Mouse (Mus musculus): ENCODE measurements around the gene Ubqln4. TPM values are rescaled to one million over a fixed set of nuclear protein-coding genes. Genes with fewer than 3 reads are reported as not detected.

Gene Ubqln4
- total and polyA plus RNA-seq, 3 experiments = 43.6 to 171 (median 83.0) TPM

GRCm38 (mm10) chr3:88607065-88607757, 53.7 kb downstream of the Ubqln4 start:
- TF ChIP-seq NRF1 (IDR thresholded peaks at IDR 0.05; ENCODE audit: insufficient read depth, low read depth, low read length, poor library complexity, severe bottlenecking) (0 out of 2 replicates have a peak, but pooled peaks have one; percentile 19), ZNF384 (IDR thresholded peaks at IDR 0.05; ENCODE audit: low read depth, low read length) (0 out of 2 replicates have a peak, but pooled peaks have one; percentile 5), TBP (IDR thresholded peaks at IDR 0.05; ENCODE audit: low read depth, low read length) (peak; percentile 64), BHLHE40 (IDR thresholded peaks at IDR 0.05; ENCODE audit: borderline replicate concordance, low read depth, low read length) (peak; percentile 90), ETS1 (IDR thresholded peaks at IDR 0.05; ENCODE audit: low read depth, low read length) (peak; percentile 74), USF2 (IDR thresholded peaks at IDR 0.05; ENCODE audit: borderline replicate concordance in 1 of 2, insufficient read depth in 1 of 2, low read depth in 1 of 2, low read length in 2 of 2) (peak in 1 of 2 experiments; percentile 27; a peak in 2 of 4 replicates), RCOR1 (IDR thresholded peaks at IDR 0.05; ENCODE audit: low read depth, low read length) (peak; percentile 41; the same call in 1 of the 2 replicates), USF1 (IDR thresholded peaks at IDR 0.05; ENCODE audit: low read depth, low read length) (peak; percentile 92), CTCF (IDR thresholded peaks at IDR 0.05 in 2 of 3, conservative IDR thresholded peaks at IDR 0.05 in 1 of 3; ENCODE audit: control insufficient read depth in 1 of 3, insufficient read depth in 1 of 3, low read depth in 2 of 3, low read length in 3 of 3, poor library complexity in 1 of 3, severe bottlenecking in 1 of 3) (peak in 2 of 3 experiments; percentile 99 to 100; a peak in 5 of 6 replicates), NELFE (IDR thresholded peaks at IDR 0.05; ENCODE audit: low read depth, low read length) (peak; percentile 15; the same call in 1 of the 2 replicates), TAL1 (IDR thresholded peaks at IDR 0.05; ENCODE audit: low read length) (peak; percentile 10; the same call in 1 of the 2 replicates), ZMIZ1 (IDR thresholded peaks at IDR 0.05; ENCODE audit: low read depth, low read length) (peak; percentile 60; the same call in 1 of the 2 replicates), EP300 (IDR thresholded peaks at IDR 0.05; ENCODE audit: low read depth in 1 of 2, low read length in 2 of 2) (peak; percentile 34 to 57; a peak in 3 of 4 replicates), MAZ (IDR thresholded peaks at IDR 0.05; ENCODE audit: low read depth, low read length) (peak; percentile 94), ZKSCAN1 (IDR thresholded peaks at IDR 0.05; ENCODE audit: low read depth, low read length) (no peak), HCFC1 (IDR thresholded peaks at IDR 0.05; ENCODE audit: low read depth, low read length) (peak; percentile 77), POLR2AphosphoS5 (IDR thresholded peaks at IDR 0.05; ENCODE audit: borderline replicate concordance, low read depth, low read length) (no peak), RAD21 (IDR thresholded peaks at IDR 0.05; ENCODE audit: low read depth, low read length) (peak; percentile 100), ZC3H11A (IDR thresholded peaks at IDR 0.05; ENCODE audit: low read depth, low read length) (peak; percentile 97), MAX (IDR thresholded peaks at IDR 0.05; ENCODE audit: low read length) (peak; percentile 73), MYB (IDR thresholded peaks at IDR 0.05; ENCODE audit: low read depth, low read length) (no peak), SMC3 (IDR thresholded peaks at IDR 0.05; ENCODE audit: low read depth, low read length) (peak; percentile 98), CHD1 (IDR thresholded peaks at IDR 0.05; ENCODE audit: low read depth, low read length) (no peak), POLR2A (IDR thresholded peaks at IDR 0.05; ENCODE audit: control insufficient read depth in 1 of 2, insufficient read depth in 1 of 2, low read depth in 1 of 2, low read length in 2 of 2, poor library complexity in 1 of 2) (peak; percentile 32 to 47; a peak in 1 of 4 replicates), GATA1 (IDR thresholded peaks at IDR 0.05; ENCODE audit: low read depth, low read length) (peak; percentile 66), MXI1 (IDR thresholded peaks at IDR 0.05; ENCODE audit: low read depth, low read length) (peak; percentile 81), POLR2AphosphoS2 (IDR thresholded peaks at IDR 0.05; ENCODE audit: low read length) (no peak; the same call in 1 of the 2 replicates), MEF2A (IDR thresholded peaks at IDR 0.05; ENCODE audit: extremely low read depth, insufficient replicate concordance, low read depth, low read length, poor library complexity, severe bottlenecking) (no peak), ELF1 (IDR thresholded peaks at IDR 0.05; ENCODE audit: low read depth, low read length) (peak; percentile 80), CHD2 (IDR thresholded peaks at IDR 0.05; ENCODE audit: low read length) (no peak), KAT2A (conservative IDR thresholded peaks at IDR 0.05; ENCODE audit: low read depth, low read length) (no peak), TCF12 (IDR thresholded peaks at IDR 0.05; ENCODE audit: low read depth, low read length) (peak; percentile 60), MAFK (IDR thresholded peaks at IDR 0.05; ENCODE audit: borderline replicate concordance, low read depth, low read length) (no peak), SIN3A (IDR thresholded peaks at IDR 0.05; ENCODE audit: low read length) (peak; percentile 89)
- peaks cover 0 to 19% of the 10 kb centered on the region in 2 experiments; a peak in 2 of 4 replicates for H3K36me3 ChIP-seq (ENCODE audit: control insufficient read depth in 1 of 2, insufficient read depth in 2 of 2, low read length in 2 of 2)
- H3K9me3 ChIP-seq (replicated peaks; ENCODE audit: insufficient read depth, low read length) = no peaks in the 10 kb centered on the region
- DNase-seq (ENCODE audit: low read depth, low spot score) = peak; percentile 97
- H3K4me1 ChIP-seq (ENCODE audit: control insufficient read depth in 1 of 2, insufficient read depth in 2 of 2, low read length in 2 of 2) = peaks cover 9 to 22% of the 10 kb centered on the region in 2 experiments
- H3K9ac ChIP-seq (ENCODE audit: control insufficient read depth, low read depth, low read length, poor library complexity, severe bottlenecking) = peak overlapping the region; percentile 57
- H3K27ac ChIP-seq (ENCODE audit: control insufficient read depth, low read depth, low read length) = peak overlapping the region; percentile 56
- no peaks in the 10 kb centered on the region; the same call in 1 of the 2 replicates for H3K79me2 ChIP-seq (ENCODE audit: control insufficient read depth, insufficient read depth, low read length, poor library complexity)
- peak overlapping the region; percentile 35 to 36 for H3K4me3 ChIP-seq (ENCODE audit: control insufficient read depth in 1 of 2, insufficient read depth in 1 of 2, low read depth in 2 of 2, low read length in 2 of 2)
- no peaks in the 10 kb centered on the region for H3K27me3 ChIP-seq (ENCODE audit: control insufficient read depth in 1 of 2, insufficient read depth in 2 of 2, low read length in 2 of 2)

Data from MEL (cell line).